Mouse (Mus musculus) heart, postnatal 36 days (tissue): ENCODE results near the gene Fam166b. TPM values are rescaled to one million over a fixed set of nuclear protein-coding genes. Genes with fewer than 3 reads are reported as not detected.

Source experiments
- DNase-seq, 2 experiments: peaks; one replicate each; pipeline ENCODE4 v3.0.0; 2021 to 2022
- intact Hi-C: fragments of 180-260 bp; cut with DNase I; formaldehyde crosslinking; loops from one replicate; pipeline ENCODE4 v1.15.1; 2025
- total RNA-seq, 2 experiments: library from RNA; stranded (reverse); gene quantifications; 2 replicates each; pipeline ENCODE4 v1.2.3; 2021

Fam166b gene
- total RNA-seq, 2 experiments from 2014 or later: not detected

GRCm38 (mm10) chr4:43384083-43384460 is 44.9 kb downstream of the Fam166b start:
- no peak for DNase-seq
- intact Hi-C loops: loop anchor here (5.0 kb wide), 1 partner anchor 103 kb away; no protein-coding TSS in a partner anchor

DNA sequence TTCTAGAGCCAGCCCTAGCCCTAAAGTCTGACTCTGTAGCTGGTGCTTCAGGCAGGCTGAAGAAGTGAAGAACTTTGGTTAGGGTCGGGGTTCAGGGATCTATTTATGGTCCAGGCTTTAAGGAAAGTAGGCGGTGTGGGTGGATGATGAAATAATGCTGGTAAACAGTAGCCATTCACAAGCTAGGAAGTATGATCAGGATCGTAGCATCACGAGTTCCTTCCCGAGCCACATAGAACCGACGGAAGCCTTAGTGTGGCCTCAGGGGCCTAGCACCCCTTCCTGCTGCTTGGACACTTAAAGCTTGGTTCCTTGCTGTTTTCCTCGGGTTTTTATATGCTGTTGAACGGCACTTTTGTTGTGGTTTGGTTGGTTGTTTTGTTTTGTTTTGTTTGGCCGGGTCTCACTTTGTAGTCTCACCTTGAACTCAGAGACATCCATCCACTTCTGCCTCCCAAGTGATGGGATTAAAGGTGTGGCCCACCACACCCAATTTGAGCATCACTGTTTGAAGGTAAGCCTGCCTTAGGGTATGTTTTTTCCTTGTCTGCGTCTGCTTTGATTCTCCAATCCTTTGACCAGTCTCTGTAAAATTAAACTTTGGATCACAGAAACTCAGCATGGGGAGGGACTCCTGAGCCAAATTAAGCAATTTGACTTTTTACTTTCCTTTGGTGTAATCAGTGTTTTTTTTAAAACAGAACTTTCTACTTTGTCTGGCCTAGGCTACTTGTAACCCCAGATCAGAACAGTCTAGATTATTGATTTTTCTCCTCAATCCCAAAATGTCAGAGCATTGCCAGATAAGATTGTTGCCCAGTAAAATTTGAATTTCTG is 45.5 kb downstream of the Fam166b start:
- DNase-seq: peak in 1 of 2 experiments; percentile 60
- intact Hi-C loops: loop anchor here (5.0 kb wide), 1 partner anchor 104 kb away; no protein-coding TSS in a partner anchor

- DNase-seq: peak in 1 of 2 experiments; percentile 36
- intact Hi-C loops: loop anchor here (1.0 to 5.0 kb wide), 4 partner anchors 12 to 335 kb away; no protein-coding TSS in a partner anchor
Observed at GRCm38 (mm10) chr4:43382155-43383020, 46.5 kb downstream of the Fam166b start.

DNA sequence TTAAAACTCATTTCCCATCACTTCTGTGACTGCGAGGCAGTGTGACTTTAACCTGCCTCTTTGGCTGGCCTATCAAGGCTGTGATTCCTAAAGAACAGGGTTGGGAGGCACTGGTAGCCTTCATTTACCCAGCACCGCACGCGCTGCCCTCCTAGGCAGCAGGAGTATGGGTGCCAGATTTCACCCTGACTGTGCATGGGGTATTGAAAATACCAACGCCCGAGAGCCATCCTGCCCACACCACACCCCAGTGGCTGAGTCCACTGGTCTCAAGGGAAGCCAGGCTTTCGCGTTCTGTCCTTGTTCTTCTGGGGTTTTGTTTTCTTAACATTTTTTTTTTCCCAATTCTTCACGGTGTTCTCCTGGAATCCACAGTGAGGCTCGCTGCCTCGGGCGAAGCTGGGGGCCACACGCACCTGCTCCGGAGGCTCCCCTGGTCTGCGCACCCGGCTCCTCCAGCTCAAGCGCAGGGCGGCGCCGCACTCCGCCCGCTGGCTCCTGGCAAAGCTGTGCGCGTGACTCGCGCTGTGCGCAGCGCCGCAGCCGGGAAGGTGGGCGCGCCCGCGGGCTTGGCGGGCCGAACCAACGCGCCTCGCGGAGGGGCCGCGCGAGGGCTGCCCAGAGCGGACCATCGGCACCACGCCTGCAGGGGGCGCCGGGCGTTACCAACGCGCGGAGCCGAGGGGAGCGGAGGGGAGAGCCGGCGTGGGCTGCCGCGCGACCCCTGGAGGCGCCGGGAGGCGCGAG is 47.4 kb downstream of the Fam166b start, which contains the start of gene Rusc2:
Gene Rusc2 (plus strand): TSS at position 572 of the 747 bp plus-strand sequence.
- DNase-seq: peak; percentile 93 to 96
- intact Hi-C loops: loop anchor here (1.0 to 5.0 kb wide), 6 partner anchors 13 to 334 kb away; partner anchors contain the start of gene Atp8b5

- intact Hi-C loops: loop anchor here (1.0 to 5.0 kb wide), 3 partner anchors 39 to 114 kb away; partner anchors contain the start of gene Atp8b5
- no peak for DNase-seq
Observed at GRCm38 (mm10) chr4:43380951-43381350, 48.0 kb downstream of the Fam166b start.

- no peak for DNase-seq
- intact Hi-C loops: no loop called here
Observed at GRCm38 (mm10) chr4:43379601-43380000, 49.3 kb downstream of the Fam166b start.

Other genes starting within 250 kb of the Fam166b start
- gene Atp8b5, start 162.0 kb downstream of the Fam166b start, total RNA-seq: under 1 TPM in 1 of 2 experiments, not detected in 1; 0.05 TPM
- 10 to 100 TPM; 45.5 to 46.0 TPM for gene Rusc2, start 47.2 kb downstream of the Fam166b start, total RNA-seq
- 10 to 100 TPM; 32.8 to 33.4 TPM for gene Tesk1, start 12.8 kb upstream of the Fam166b start, total RNA-seq
- 1 to 10 TPM in 1 of 2 experiments, under 1 TPM in 1; 0.89 to 1.6 TPM for gene Cd72, start 25.5 kb upstream of the Fam166b start, total RNA-seq
- not detected for gene Sit1, start 54.6 kb upstream of the Fam166b start, total RNA-seq
- gene Ccdc107, start 63.8 kb upstream of the Fam166b start, total RNA-seq: 10 to 100 TPM; 25.3 to 29.8 TPM
- under 1 TPM; 0.39 to 0.62 TPM for gene Arhgef39, start 70.6 kb upstream of the Fam166b start, total RNA-seq
- gene Car9, start 77.8 kb upstream of the Fam166b start, total RNA-seq: under 1 TPM in 1 of 2 experiments, not detected in 1; 0.22 TPM
- 10 to 100 TPM; 29.1 to 29.2 TPM for gene Tpm2, start 94.6 kb upstream of the Fam166b start, total RNA-seq
- gene Creb3, start 133.2 kb upstream of the Fam166b start, total RNA-seq: 10 to 100 TPM; 40.4 to 47.6 TPM
- gene Tln1, start 133.6 kb upstream of the Fam166b start, total RNA-seq: 100 to 1,000 TPM; 106 to 118 TPM
- gene Rgp1, start 149.6 kb upstream of the Fam166b start, total RNA-seq: 10 to 100 TPM; 30.7 to 36.1 TPM
- gene Gba2, start 149.7 kb upstream of the Fam166b start, total RNA-seq: 10 to 100 TPM; 14.7 to 15.8 TPM
- under 1 TPM; 0.42 to 0.87 TPM for gene Msmp, start 155.4 kb upstream of the Fam166b start, total RNA-seq
- gene Npr2, start 202.8 kb upstream of the Fam166b start, total RNA-seq: 10 to 100 TPM; 44.2 to 46.5 TPM
- gene Spag8, start 224.5 kb upstream of the Fam166b start, total RNA-seq: not detected
- 100 to 1,000 TPM; 131 to 152 TPM for gene Hint2, start 227.3 kb upstream of the Fam166b start, total RNA-seq
- gene Tmem8b, start 239.8 kb upstream of the Fam166b start, total RNA-seq: 10 to 100 TPM; 17.8 to 20.3 TPM
- under 1 TPM; 0.24 to 0.31 TPM for gene Fam221b, start 240.0 kb upstream of the Fam166b start, total RNA-seq